Mouse (Mus musculus): ENCODE results near the gene Adsl.

- TF ChIP-seq POLR2A (IDR thresholded peaks at IDR 0.05; ENCODE audit: borderline replicate concordance, low read depth, low read length) = no peak
- TF ChIP-seq CTCF (IDR thresholded peaks at IDR 0.05; ENCODE audit: low read depth, low read length) = no peak
Observed at GRCm38 (mm10) chr15:80997077-80997476, 48.8 kb downstream of the Adsl start.
